Mouse (Mus musculus) lung, adult 2 months (tissue): Measurements from ENCODE around the gene Hoxb8.

ENCODE experiments used
- CTCF ChIP-seq: fragments of 200-500 bp; IDR thresholded peaks from 2 replicates; pipeline ENCODE4 v1.5.1; 2011; ENCODE audit warnings: mild to moderate bottlenecking, low read length, control low read depth; ENCODE audit not compliant: insufficient read depth
- POLR2A ChIP-seq: fragments of 200-500 bp; IDR thresholded peaks from 2 replicates; pipeline ENCODE4 v1.6.1; 2011; ENCODE audit warnings: low read depth, mild to moderate bottlenecking, control low read depth, low read length, borderline replicate concordance; ENCODE audit errors: extremely low read depth

- no peak for TF ChIP-seq POLR2A
- no peak for TF ChIP-seq CTCF
Measured at GRCm38 (mm10) chr11:96265954-96266353, 15.8 kb upstream of the Hoxb8 start.
